Mouse (Mus musculus) stomach, postnatal 0 days (tissue): ENCODE results near the gene Ncoa1. TPM values are rescaled to one million over a fixed set of nuclear protein-coding genes. Genes with fewer than 3 reads are reported as not detected.
"Not testable (repeated sequence)": the region's sequence is repeated elsewhere in the genome, so short reads cannot be mapped to it uniquely, and the experiment has no call there.

Experiments
- ATAC-seq: fragments of 200-750 bp; cut with Nextera tagmentation; 2 replicates; pipeline ENCODE4 v1.8.0; 2017; ENCODE audit not compliant: low FRiP score, low TSS enrichment
- DNase-seq: peaks from one replicate; pipeline ENCODE4 v3.0.0-alpha.2; 2016; ENCODE audit warnings: low spot score
- H3K27ac ChIP-seq: fragments of 300-500 bp; sonication (generic); replicated peaks from 2 replicates; pipeline ENCODE4 v1.5.1; 2014; ENCODE audit warnings: mild to moderate bottlenecking, control low read depth
- H3K27me3 ChIP-seq: fragments of 300-500 bp; sonication (generic); 2 replicates; pipeline ENCODE4 v1.6.1; 2014; ENCODE audit warnings: low read length; ENCODE audit not compliant: control insufficient read depth, insufficient read depth
- H3K36me3 ChIP-seq: fragments of 300-500 bp; sonication (generic); 2 replicates; pipeline ENCODE4 v1.6.1; 2014; ENCODE audit warnings: low read length, mixed read lengths; ENCODE audit not compliant: control insufficient read depth, insufficient read depth
- H3K4me1 ChIP-seq: fragments of 300-500 bp; sonication (generic); replicated peaks from 2 replicates; pipeline ENCODE4 v1.6.1; 2014; ENCODE audit warnings: antibody characterized with exemption; ENCODE audit not compliant: control insufficient read depth, insufficient read depth
- H3K4me2 ChIP-seq: fragments of 300-500 bp; sonication (generic); replicated peaks from 2 replicates; pipeline ENCODE4 v1.6.1; 2014; ENCODE audit warnings: low read depth, mild to moderate bottlenecking, control low read depth, moderate library complexity
- H3K4me3 ChIP-seq: fragments of 300-500 bp; sonication (generic); 2 replicates; pipeline ENCODE4 v1.5.1; 2014; ENCODE audit warnings: low read depth, low read length, control low read depth
- H3K9ac ChIP-seq: fragments of 300-500 bp; sonication (generic); 2 replicates; pipeline ENCODE4 v1.6.1; 2014; ENCODE audit warnings: mild to moderate bottlenecking, low read length, control low read depth, mixed read lengths
- H3K9me3 ChIP-seq: fragments of 300-500 bp; sonication (generic); 2 replicates; pipeline ENCODE4 v1.6.1; 2016; ENCODE audit warnings: low read length; ENCODE audit not compliant: control insufficient read depth
- CTCF ChIP-seq: IDR thresholded peaks from 2 replicates; pipeline ENCODE4 v1.5.1; 2016; ENCODE audit warnings: antibody characterized with exemption, low read depth, mild to moderate bottlenecking, moderate library complexity
- EP300 ChIP-seq: optimal IDR thresholded peaks from 2 replicates; pipeline ENCODE3; 2016; ENCODE audit warnings: antibody characterized with exemption
- WGBS: fragments of 180-500 bp; shearing (Covaris S2); extraction: QIAGEN DNeasy Blood & Tissue Kit; methylation state at CpG from one replicate; pipeline ENCODE4 v1.1.7; 2014; 5-methylcytosine and 5-hydroxymethylcytosine counted together
- polyA plus RNA-seq: library from polyadenylated mRNA; unstranded; fragments of >200 nt; fragmentation: Nextera tagmentation; extraction: Ambion mirVana; gene quantifications from 2 replicates; pipeline ENCODE4 v1.2.1, GENCODE M21; 2015

The Ncoa1 gene
- polyA plus RNA-seq, 1 experiment from 2014 or later: 5.0 TPM

- no peak for DNase-seq
- H3K27me3 ChIP-seq: no peaks in the 10 kb centered on the region
- 77% methylated on average over 16 of the region's 16 CpGs for WGBS
- TF ChIP-seq CTCF (no peak), EP300 (no peak)
- no peak overlapping the region for H3K27ac ChIP-seq
- H3K9ac ChIP-seq: no peak overlapping the region
- no peak overlapping the region for H3K4me3 ChIP-seq
- H3K4me1 ChIP-seq: no peaks in the 10 kb centered on the region
- H3K4me2 ChIP-seq: no peak overlapping the region
- ATAC-seq: no peak
- no peaks in the 10 kb centered on the region for H3K9me3 ChIP-seq
- 0 out of 2 replicates have a peak, but pooled peaks cover 2% of the 10 kb centered on the region for H3K36me3 ChIP-seq
Measured at GRCm38 (mm10) chr12:4252742-4253655, 224.0 kb downstream of the Ncoa1 start.

- 74% methylated on average over 6 of the region's 6 CpGs for WGBS
- Histone ChIP-seq H3K4me3 (no peak overlapping the region), H3K9me3 (no peaks in the 10 kb centered on the region), H3K36me3 (0 out of 2 replicates have a peak, but pooled peaks cover 2% of the 10 kb centered on the region), H3K27me3 (no peaks in the 10 kb centered on the region), H3K4me1 (no peaks in the 10 kb centered on the region), H3K4me2 (no peak overlapping the region), H3K27ac (no peak overlapping the region), H3K9ac (no peak overlapping the region)
- TF ChIP-seq CTCF: no peak
- no peak for TF ChIP-seq EP300
- ATAC-seq (no peak), DNase-seq (no peak)
Measured at GRCm38 (mm10) chr12:4249786-4250185, 227.2 kb downstream of the Ncoa1 start.

- Histone ChIP-seq H3K9ac (no peak overlapping the region), H3K27me3 (no peaks in the 10 kb centered on the region), H3K36me3 (0 out of 2 replicates have a peak, but pooled peaks cover under 1% of the 10 kb centered on the region), H3K9me3 (no peaks in the 10 kb centered on the region), H3K4me3 (no peak overlapping the region), H3K4me2 (no peak overlapping the region), H3K4me1 (no peaks in the 10 kb centered on the region), H3K27ac (no peak overlapping the region)
- peak; percentile 22 for DNase-seq
- 63% methylated on average over 10 of the region's 10 CpGs for WGBS
- TF ChIP-seq EP300 (no peak), CTCF (no peak)
- ATAC-seq: no peak
Measured at GRCm38 (mm10) chr12:4245742-4246141, 231.2 kb downstream of the Ncoa1 start.

GRCm38 (mm10) chr12:4243805-4244204 lies 233.2 kb downstream of the Ncoa1 start:
- H3K4me1 ChIP-seq: no peaks in the 10 kb centered on the region
- ATAC-seq: no peak
- H3K4me2 ChIP-seq: no peak overlapping the region
- no peaks in the 10 kb centered on the region for H3K27me3 ChIP-seq
- no peak overlapping the region for H3K27ac ChIP-seq
- DNase-seq: no peak
- H3K36me3 ChIP-seq: no peaks in the 10 kb centered on the region
- H3K9me3 ChIP-seq: no peaks in the 10 kb centered on the region
- TF ChIP-seq EP300 (no peak), CTCF (no peak)
- no peak overlapping the region for H3K4me3 ChIP-seq
- H3K9ac ChIP-seq: no peak overlapping the region
- 85% methylated on average over 2 of the region's 2 CpGs for WGBS

- not testable (repeated sequence) for H3K9ac ChIP-seq, H3K4me1 ChIP-seq, H3K4me3 ChIP-seq, H3K27me3 ChIP-seq, H3K4me2 ChIP-seq, H3K27ac ChIP-seq, H3K9me3 ChIP-seq, DNase-seq, H3K36me3 ChIP-seq, ATAC-seq
- 75% methylated on average over 8 of the region's 8 CpGs for WGBS
Measured at GRCm38 (mm10) chr12:4240281-4240680, 236.7 kb downstream of the Ncoa1 start.

GRCm38 (mm10) chr12:4237481-4237880 lies 239.5 kb downstream of the Ncoa1 start:
- Histone ChIP-seq H3K4me3 (no peak overlapping the region), H3K27ac (no peak overlapping the region), H3K27me3 (no peaks in the 10 kb centered on the region), H3K4me2 (no peak overlapping the region), H3K9me3 (no peaks in the 10 kb centered on the region), H3K4me1 (no peaks in the 10 kb centered on the region), H3K36me3 (no peaks in the 10 kb centered on the region), H3K9ac (no peak overlapping the region)
- WGBS: 97% methylated on average over 15 of the region's 15 CpGs
- ATAC-seq (no peak), DNase-seq (no peak)
- TF ChIP-seq CTCF (no peak), EP300 (no peak)
